Mouse (Mus musculus) adipocyte (in vitro differentiated cells): ENCODE data around the gene Hnrnpf.
A peak's percentile ranks its signal among the peaks of the same experiment; 100 is the strongest.

Experiments used
- DNase-seq: peaks from one replicate; pipeline ENCODE4 v3.0.0-alpha.2; 2016; ENCODE audit warnings: low spot score

The Hnrnpf gene

DNA sequence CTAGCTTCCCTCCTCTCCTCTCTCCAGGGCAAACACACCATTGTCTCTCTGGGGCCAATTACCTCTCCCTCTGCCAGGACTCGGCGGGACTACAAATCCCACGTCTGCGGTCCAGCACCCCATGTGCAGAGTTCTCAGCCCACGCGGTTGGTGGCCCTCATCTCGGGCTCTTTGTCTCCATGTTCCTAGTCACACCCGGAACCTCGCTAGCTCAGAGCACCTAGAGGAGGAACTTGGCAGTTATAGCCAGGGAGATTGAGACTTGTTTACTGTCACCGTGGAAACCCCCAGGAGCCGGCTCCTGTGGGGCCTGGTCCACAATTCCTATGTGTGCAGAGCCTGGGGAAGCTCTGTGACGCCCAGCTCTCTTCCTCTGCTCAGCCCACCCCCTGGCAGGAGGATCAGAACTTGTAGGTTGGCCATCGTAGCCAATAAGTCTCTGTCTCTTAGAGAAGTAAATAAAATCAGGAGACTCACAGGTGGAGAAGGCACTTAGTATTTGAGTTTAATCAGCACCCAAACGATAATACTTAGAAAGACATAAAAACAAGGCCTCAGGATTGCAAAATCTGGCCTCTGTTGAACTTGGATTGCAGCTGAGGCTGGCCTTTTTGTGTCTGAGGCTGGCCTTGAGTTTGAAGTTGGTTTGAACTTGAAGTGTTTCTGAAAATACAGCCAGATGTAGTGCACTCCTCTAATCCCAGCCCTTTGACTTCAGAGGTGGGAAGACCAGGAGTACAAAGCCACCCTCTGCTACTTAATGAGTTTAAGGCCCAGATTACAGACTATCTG, 8.6 kb upstream of the Hnrnpf start:
- no peak for DNase-seq

DNA sequence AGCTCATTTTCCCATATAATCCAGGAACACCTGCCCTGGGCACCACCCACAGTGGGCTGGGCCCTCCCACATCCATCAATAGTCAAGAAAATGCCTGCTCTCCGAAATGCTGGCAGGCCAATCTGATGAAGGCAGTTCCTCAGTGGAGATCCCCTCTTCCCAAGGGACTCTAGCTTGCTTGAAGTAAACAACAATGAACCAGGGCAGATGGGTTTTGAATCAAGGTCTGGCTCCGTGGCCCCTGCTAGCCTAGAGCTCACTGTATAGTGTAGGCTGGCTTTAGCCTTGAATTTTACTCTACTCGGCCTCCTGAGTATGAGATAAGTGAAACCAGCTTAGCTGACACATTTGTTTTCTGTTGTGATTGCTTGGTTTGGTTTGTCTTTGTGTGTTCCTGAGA, 7.7 kb upstream of the Hnrnpf start:
- no peak for DNase-seq

DNA sequence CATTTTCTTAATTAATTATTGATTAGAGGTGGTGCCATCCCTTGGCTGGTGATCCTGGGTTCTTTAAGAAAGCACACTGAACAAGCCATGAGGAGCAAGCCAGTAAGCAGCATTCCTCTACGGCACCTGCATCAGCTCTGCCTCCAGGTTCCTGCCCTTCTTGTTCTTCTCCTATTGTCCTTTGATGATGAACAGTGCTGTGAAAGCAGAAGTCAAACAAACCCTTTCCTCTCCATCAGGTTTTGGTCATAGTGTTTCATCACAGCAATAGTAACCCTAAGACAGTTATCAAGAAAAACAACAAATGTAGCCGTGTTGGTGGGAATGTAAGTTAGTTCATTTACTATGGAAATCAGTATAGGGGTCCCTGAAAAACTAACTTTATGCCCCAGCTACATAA, 6.7 kb upstream of the Hnrnpf start:
- no peak for DNase-seq

DNA sequence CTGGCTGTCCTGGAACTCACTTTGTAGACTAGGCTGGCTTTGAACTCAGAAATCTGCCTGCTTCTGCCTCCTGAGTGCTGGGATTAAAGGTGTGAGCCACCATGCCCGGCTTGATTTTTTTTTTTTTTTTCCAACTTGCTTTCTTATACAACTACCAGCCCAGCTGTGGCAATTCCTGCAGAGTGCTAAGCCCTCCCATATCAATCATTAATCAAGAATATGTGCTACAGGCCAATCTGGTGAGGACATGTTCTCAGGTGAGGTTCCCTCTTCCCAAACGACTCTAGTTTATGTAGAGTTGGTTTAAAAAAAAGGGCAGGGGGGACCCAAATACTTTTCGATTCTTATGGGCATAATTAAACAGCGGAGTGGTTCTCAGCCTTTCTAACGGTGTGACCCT, 2.3 kb upstream of the Hnrnpf start:
- no peak for DNase-seq

DNA sequence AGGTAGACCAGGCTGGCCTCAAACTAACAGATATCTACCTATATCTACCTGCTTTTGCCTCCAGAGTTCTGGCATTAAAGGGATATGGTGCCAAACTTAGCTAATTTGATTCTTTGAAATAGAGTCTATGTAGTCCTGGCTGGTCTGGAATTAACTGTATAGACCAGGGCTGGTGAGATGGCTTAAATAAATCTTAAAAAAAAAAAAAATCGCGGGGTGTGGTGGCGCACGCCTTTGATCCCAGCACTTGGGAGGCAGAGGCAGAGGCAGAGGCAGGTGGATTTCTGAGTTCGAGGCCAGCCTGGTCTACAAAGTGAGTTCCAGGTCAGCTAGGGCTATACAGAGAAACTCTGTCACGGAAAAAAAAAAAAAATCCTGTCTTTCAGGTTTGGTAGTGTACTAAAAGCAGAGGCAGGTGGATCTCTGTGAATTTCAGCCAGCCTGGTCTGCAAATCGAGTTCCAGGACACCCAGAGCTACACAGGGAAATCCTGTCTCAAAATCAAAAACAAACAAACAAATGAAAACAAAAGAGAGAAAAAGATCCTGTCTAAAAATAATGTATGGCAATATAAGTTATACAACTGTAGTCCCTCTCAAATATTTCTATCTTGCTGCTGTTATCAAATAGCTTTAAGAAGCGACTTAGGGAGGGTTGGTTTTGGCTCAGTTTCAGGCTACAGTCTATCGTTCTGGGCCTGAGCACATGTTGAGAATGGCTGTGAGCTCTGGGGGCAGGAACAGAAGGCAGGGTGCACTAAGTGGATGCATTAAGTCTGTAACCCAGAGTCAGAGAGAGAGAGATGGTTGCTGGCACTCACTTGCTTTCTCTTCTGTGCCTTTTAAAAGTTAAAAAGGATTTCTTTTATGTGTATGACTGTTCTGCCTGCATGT, 1.6 kb downstream of the Hnrnpf start:
- no peak for DNase-seq

DNA sequence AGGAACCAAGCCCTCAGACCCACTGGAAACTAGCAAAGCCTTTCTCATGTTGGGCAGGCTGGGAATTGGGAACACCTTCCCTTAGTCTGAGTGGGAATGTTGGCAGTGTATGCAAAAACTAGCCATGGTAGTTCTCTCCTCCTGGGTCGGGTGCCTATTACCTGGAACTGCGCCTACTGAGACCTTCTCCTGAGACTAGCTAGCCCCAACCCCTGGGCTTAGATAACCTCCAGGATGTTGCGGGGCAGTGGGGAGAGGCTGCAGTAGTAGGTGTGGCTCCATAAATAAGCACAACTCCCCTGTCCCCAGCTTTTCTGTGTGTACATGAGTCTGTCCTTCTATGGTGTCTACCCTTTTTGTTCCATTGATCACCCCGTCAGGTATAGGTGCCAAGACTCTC, 2.4 kb downstream of the Hnrnpf start:
- DNase-seq: no peak

DNA sequence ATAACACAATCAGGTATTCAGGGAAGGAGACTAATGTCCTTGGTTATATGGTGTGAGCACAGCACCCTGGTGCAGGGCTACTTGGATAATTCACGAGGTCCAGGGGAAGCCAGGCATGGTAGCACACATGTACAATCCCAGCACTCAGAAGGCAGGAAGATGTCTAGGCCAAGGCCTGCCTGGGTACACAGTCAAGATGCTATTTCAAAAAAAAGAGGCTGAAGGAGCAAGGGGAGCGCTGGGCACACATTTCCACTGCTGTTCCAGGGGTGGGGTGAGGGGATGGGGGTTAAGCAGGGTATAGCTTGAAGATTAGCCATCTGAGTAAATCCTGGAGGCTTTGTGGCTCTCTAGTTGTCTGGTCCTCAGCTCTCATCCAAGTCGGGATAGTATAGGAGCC, 3.7 kb downstream of the Hnrnpf start:
- DNase-seq: no peak

DNA sequence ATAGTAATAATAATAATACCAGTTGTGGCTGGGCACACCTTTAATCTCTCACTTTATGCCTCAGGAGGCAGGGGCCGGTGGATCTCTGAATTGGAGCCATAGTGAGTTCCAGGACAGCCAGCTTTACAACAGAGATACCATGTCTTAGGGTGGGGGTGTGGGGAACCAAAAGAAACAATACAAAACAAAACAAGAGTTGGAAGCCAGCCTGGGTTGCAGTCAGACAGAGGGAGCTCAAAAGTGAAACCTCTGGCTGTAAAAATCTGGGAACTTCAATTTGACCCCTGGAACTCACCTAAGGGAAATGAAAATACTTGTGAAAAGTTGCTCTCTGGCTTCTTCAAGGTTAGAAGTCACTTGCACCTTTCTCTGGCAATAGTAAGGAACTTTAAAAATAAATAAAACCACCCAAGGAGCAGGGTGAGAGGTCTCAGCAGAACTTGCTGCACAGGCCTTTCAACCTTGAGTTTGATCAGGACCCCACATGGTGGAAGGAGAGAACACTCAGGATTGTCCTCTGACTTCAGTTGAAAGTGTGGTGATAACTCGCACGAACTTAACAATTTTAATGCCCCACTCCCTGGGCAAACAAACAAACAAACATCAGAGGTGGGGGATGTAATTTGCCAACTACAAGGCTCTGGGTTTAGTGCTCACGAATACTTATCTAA, 5.3 kb downstream of the Hnrnpf start:
- DNase-seq: peak; percentile 83

DNA sequence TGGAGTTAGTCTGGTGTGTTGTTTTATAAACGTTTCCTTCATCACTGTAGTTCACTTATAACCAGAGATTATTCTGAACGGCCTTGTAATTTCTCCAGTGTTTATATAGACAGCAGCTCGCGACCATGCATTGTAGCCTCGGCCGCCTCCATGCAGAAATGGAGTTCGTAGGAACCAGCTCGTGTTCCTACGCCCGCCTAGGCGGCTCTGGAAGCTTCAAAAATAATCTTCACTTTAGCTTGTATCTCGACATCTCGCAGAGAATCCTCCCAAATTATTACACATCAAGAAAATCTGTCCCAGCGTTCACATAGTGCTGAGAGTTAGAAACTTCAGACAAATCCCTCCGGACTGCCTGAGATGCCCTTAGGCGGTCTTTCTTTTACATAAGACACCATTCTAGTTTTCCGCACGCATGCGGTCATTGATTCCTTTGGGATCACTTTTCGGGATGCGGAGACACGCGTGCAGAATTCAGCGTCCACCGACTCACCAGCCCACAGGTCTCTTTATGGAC, 5.9 kb downstream of the Hnrnpf start:
- no peak for DNase-seq

DNA sequence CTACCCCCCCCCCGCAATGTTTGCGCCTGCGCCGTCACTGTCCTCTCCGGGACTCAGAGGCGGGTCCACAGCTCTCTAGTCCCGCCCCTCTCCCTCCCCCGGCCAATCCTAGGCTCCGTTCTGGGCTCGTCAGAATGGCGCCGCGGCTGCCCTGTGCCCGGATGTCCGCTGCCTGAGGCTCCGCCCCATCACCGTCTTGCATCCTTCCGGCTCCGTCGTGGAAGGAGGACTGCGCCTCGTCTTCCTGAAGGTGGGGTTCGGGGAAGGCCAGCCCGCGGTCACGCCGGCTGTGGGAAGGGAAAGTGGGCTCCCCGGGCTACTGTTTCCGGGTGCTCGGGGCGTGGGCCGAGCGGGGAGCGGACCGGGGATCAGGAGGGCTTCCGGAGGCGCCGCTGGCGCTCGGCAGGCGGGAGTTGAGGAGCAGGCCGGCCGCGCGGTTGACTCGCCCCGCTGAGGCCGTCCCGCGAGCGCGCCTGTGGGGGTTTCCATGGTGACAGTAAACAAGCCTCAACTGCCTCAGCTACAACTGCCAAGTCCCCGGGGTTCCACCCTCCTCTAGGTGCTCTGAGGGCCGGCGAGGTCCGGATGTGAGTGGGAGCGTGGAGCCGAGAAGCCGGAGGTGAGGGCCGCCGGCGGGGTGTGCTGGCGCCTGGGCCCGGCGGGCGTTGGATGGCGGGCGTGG, 6.6 kb downstream of the Hnrnpf start:
- DNase-seq: peak; percentile 99

DNA sequence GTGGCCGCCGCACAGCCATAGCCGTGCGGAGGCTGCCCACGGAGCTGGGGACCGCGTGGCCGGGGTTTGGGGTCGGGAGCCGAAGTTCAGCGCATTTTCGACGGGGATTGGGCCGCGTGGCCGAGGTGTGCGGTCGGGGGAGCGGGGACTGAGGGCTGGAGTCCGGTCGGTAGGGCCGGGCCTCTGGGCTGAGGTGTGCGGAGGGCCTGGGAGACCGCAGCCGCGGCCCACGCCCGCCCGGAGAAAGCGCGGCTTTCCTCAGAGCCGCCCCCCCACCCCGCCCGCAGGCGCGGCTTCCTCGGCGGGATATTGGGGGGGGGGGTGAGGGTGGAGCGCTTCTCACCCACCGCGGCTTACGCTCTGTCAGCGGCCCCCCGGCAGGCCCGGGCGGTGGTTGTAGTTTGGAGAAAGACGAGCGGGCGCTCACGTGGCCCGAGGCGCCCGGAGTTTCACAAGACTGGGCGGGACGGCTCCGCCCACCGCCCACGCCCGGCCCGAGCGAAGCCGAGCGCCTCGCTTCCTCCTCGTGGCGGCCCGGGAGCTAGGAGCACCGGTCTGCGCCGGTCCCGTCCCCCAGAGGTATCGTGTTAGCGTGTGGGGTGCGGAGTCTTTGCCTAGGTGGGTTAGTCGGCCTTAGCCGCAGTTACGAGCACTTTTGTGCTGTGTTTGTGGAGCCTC, 7.3 kb downstream of the Hnrnpf start:
- peak; percentile 93 for DNase-seq

DNA sequence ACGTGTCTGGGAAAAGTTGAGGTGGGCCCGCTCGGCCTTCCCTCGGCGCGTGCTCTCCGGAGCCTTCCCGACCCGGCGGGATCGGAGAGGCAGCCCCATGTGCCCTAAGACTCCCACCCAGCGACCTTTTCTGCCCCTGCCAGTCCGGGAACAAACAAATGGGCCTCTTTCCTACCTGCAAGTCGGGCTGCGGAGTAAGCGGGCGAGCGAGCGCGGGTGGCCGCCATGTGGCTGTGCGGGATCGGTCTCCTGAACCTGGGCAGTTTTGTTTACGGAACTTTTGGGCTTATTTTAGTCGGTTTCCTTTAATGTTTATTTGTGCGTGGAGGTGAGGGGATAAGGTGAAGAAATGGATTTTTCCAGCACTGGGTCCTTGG, 7.8 kb downstream of the Hnrnpf start:
- DNase-seq: no peak

DNA sequence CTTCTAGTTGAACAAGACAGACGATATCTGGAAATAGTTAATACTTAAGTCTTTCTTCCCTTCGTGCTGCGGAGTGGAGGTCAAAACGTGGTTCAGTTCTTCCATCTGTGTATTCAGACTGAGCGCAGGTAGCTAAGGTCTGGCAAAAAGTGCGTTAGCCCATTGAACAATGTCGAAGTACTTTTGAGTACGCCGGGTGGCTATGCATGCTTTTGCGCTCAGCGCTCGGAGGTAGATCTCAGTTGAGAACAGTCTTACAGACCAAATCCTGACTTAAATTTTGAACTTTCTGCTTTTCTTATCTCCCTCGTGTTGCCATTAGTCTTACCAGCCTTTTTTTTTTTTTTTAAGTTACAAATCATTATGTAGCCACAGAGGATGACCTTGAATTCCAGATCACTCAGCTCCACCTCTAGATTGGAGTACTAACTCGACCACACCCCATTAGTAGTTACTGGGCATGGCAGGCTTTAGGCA, 8.3 kb downstream of the Hnrnpf start:
- peak; percentile 53 for DNase-seq

DNA sequence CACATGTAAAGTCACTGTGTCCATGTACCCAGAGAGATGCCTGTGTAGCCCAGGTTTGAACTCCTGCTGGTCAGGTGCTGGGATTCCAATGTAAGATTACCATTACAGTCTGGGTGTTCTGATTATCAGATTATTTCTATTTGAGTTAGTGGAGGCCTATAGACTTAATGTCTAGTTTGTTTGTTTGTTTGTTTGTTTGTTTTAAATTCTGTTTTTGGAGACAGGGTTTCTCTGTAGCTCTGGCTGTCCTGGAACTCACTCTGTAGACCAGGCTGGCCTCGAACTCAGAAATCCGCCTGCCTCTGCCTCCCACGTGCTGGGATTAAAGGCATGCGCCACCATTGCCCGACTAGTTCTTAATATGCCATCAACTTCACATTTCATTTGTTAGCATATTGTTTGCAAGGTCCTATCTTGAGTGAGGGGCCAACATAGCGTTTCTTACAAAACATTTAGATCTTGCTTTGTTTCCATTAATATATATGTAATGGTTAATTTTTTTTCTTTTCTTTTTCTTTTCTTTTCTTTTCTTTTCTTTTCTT, 10.1 kb downstream of the Hnrnpf start:
- no peak for DNase-seq

DNA sequence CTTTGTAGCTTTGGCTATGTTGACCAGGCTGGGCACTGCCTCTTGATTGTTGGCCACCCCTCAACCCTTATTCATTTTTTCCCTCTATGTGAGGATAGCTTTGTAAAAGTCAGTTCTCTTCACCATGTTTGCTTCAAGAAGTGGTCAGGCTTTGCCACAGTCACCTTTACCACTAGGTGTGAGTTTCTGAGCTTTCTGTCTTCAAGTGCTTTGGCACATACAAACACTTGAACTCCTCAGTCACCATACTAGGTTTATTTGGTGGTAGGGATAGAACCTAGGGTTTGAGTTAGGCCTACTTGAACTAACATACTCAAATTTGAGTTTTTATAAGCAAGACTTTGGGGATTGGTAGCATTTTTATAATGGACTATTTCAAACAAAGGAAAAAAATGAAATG, 14.4 kb downstream of the Hnrnpf start:
- no peak for DNase-seq

DNA sequence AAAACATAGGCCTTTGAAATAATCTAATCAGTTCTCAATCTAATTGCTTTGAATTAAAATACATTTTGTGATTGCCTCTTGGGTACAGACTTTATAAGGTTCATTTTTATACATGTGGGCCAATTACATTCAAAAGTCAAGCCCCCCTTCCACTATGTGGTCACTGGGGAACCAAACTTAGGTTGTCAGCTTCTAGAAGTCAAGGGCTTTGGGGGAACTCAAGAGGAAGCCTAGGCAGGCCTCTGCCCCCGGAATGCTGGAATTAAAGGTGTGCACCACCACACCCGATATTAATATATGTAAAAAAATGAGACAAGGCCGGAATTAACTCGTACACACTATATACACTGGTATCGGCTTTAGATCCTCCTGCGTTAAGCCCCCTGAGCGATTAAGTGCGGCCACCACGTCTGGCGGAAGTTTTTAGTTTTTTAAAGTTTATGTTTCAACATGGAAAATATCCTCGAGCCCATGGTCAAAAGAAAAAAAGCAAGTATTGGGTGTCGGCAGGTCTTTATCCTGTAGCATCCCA, 16.1 kb downstream of the Hnrnpf start:
- no peak for DNase-seq

DNA sequence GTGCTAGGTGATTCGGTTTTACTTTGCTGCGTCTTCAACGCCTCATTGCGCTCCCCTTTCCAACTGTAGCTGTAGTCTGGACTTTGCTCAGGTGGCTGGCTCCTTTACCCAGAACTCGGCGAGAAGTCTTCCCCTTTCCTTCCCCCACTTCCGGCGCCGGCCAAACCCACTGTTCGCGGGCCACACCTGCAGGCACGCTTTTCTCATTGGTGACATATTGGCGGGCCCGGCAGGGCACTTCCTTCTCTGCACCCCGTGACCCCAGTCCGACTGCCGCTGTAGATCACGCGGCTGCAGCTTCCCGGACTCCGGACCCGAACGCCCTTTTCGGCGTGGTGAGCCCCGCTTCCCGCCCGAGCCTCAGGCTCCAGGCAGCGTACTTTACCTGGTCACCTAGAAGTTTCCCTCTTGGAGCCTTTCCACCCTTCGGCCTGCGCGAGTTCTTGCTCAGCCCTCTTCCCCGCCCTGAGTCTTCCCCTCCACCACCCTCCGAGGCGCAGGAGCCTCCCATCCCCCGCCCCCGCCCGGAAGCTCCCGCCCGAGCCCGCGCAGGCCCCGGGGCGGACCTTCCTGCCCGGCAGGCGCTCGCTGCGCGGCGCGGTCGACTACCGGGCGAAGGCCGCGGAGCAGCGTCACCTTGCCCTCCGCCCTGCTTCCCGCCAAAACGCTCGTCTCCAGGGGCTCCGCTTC, 16.8 kb downstream of the Hnrnpf start:
- DNase-seq: peak; percentile 84

DNA sequence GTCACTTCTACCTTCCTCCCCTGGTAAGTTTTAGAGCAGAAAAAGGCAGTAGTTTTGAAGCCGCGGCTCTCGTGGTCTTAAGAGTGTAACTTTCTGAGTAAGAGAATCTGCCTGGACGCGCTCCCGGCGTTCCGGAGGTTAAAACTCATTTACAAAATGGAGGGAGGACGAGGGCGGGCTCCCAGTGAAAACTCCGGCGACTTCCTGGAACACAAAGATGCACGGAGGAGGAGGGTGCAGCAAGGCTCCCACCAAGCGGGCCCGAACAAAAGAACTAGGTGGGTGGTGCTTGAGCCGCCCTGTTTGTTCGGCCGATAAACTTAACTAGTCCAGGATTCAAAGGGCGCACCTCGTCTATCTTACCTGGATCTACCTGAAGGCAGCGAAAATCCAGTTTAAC, 17.5 kb downstream of the Hnrnpf start:
- DNase-seq: peak; percentile 72

DNA sequence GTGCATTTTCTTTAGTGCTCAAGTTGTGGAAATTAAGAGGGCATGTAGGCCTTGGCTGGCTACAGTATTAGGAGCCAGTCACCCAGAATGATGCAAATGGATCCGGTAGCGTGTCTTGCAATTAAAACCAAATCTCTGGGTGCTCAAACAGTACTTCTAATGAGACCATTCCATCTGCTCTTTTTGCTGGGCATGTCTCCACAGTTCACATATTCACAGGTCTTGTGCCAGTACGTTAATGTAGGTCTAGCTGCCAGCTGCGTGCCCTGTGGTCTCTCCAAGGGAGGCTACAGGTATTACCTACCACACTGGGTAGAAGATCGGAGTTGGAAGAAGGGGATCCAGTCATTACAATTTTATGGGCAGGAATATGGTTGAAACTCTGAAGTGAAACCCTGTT, 17.9 kb downstream of the Hnrnpf start:
- DNase-seq: no peak
